Mouse (Mus musculus): ENCODE results near the gene Get4. TPM values are rescaled to one million over a fixed set of nuclear protein-coding genes. Genes with fewer than 3 reads are reported as not detected.

Get4 gene
- polyA plus RNA-seq, 1 experiment from 2014 or later = 109 TPM

GRCm38 (mm10) chr5:139228318-139228717 lies 23.8 kb upstream of the Get4 start:
- Histone ChIP-seq H3K9me3 (ENCODE audit: control insufficient read depth, low read length) (no peaks in the 10 kb centered on the region), H3K9ac (replicated peaks; ENCODE audit: low read depth, low read length) (no peak overlapping the region), H3K27ac (ENCODE audit: low read depth, low read length) (no peak overlapping the region), H3K4me2 (ENCODE audit: low read depth, low read length) (no peak overlapping the region), H3K4me3 (ENCODE audit: low read depth, low read length) (no peak overlapping the region), H3K36me3 (ENCODE audit: control insufficient read depth, insufficient read depth, low read length) (peaks cover 68% of the 10 kb centered on the region), H3K27me3 (ENCODE audit: control insufficient read depth, insufficient read depth, low read length) (no peaks in the 10 kb centered on the region), H3K4me1 (ENCODE audit: control insufficient read depth, insufficient read depth, low read length) (no peaks in the 10 kb centered on the region)
- WGBS = 95% methylated on average over 3 of the region's 3 CpGs
- no peak for ATAC-seq (ENCODE audit: low read depth)

- Histone ChIP-seq H3K4me3 (ENCODE audit: low read depth, low read length) (no peak overlapping the region), H3K27me3 (ENCODE audit: control insufficient read depth, insufficient read depth, low read length) (no peaks in the 10 kb centered on the region), H3K9me3 (ENCODE audit: control insufficient read depth, low read length) (no peaks in the 10 kb centered on the region), H3K4me1 (ENCODE audit: control insufficient read depth, insufficient read depth, low read length) (no peaks in the 10 kb centered on the region), H3K27ac (ENCODE audit: low read depth, low read length) (no peak overlapping the region), H3K36me3 (ENCODE audit: control insufficient read depth, insufficient read depth, low read length) (peaks cover 65% of the 10 kb centered on the region), H3K4me2 (ENCODE audit: low read depth, low read length) (no peak overlapping the region), H3K9ac (replicated peaks; ENCODE audit: low read depth, low read length) (no peak overlapping the region)
- 96% methylated on average over 3 of the region's 3 CpGs for WGBS
- no peak for ATAC-seq (ENCODE audit: low read depth)
Measured at GRCm38 (mm10) chr5:139229716-139230115, 22.4 kb upstream of the Get4 start.

GRCm38 (mm10) chr5:139232083-139232482 lies 20.0 kb upstream of the Get4 start:
- H3K36me3 ChIP-seq (ENCODE audit: control insufficient read depth, insufficient read depth, low read length) = peaks cover 61% of the 10 kb centered on the region
- no peak overlapping the region for H3K9ac ChIP-seq (replicated peaks; ENCODE audit: low read depth, low read length)
- H3K27ac ChIP-seq (ENCODE audit: low read depth, low read length) = no peak overlapping the region
- H3K27me3 ChIP-seq (ENCODE audit: control insufficient read depth, insufficient read depth, low read length) = no peaks in the 10 kb centered on the region
- 81% methylated on average over 3 of the region's 3 CpGs for WGBS
- no peak for ATAC-seq (ENCODE audit: low read depth)
- no peak overlapping the region for H3K4me3 ChIP-seq (ENCODE audit: low read depth, low read length)
- H3K4me1 ChIP-seq (ENCODE audit: control insufficient read depth, insufficient read depth, low read length) = no peaks in the 10 kb centered on the region
- no peaks in the 10 kb centered on the region for H3K9me3 ChIP-seq (ENCODE audit: control insufficient read depth, low read length)
- H3K4me2 ChIP-seq (ENCODE audit: low read depth, low read length) = no peak overlapping the region

- 96% methylated on average over 4 of the region's 4 CpGs for WGBS
- no peak overlapping the region for H3K27ac ChIP-seq (ENCODE audit: low read depth, low read length)
- no peak for ATAC-seq (ENCODE audit: low read depth)
- peaks cover 68% of the 10 kb centered on the region for H3K36me3 ChIP-seq (ENCODE audit: control insufficient read depth, insufficient read depth, low read length)
- H3K9me3 ChIP-seq (ENCODE audit: control insufficient read depth, low read length) = no peaks in the 10 kb centered on the region
- H3K4me1 ChIP-seq (ENCODE audit: control insufficient read depth, insufficient read depth, low read length) = no peaks in the 10 kb centered on the region
- no peak overlapping the region for H3K9ac ChIP-seq (replicated peaks; ENCODE audit: low read depth, low read length)
- no peak overlapping the region for H3K4me3 ChIP-seq (ENCODE audit: low read depth, low read length)
- no peaks in the 10 kb centered on the region for H3K27me3 ChIP-seq (ENCODE audit: control insufficient read depth, insufficient read depth, low read length)
- no peak overlapping the region for H3K4me2 ChIP-seq (ENCODE audit: low read depth, low read length)
Measured at GRCm38 (mm10) chr5:139234423-139234822, 17.7 kb upstream of the Get4 start.

- no peak overlapping the region for H3K9ac ChIP-seq (replicated peaks; ENCODE audit: low read depth, low read length)
- peaks cover 75% of the 10 kb centered on the region for H3K36me3 ChIP-seq (ENCODE audit: control insufficient read depth, insufficient read depth, low read length)
- WGBS = 91% methylated on average over 4 of the region's 4 CpGs
Measured at GRCm38 (mm10) chr5:139237436-139237835, 14.7 kb upstream of the Get4 start.

GRCm38 (mm10) chr5:139241022-139241761 lies 10.9 kb upstream of the Get4 start:
- H3K27ac ChIP-seq (ENCODE audit: low read depth, low read length) = no peak overlapping the region
- no peaks in the 10 kb centered on the region for H3K4me1 ChIP-seq (ENCODE audit: control insufficient read depth, insufficient read depth, low read length)
- WGBS = 94% methylated on average over 15 of the region's 15 CpGs
- no peak overlapping the region for H3K9ac ChIP-seq (replicated peaks; ENCODE audit: low read depth, low read length)
- peaks cover 79% of the 10 kb centered on the region for H3K36me3 ChIP-seq (ENCODE audit: control insufficient read depth, insufficient read depth, low read length)
- H3K4me2 ChIP-seq (ENCODE audit: low read depth, low read length) = no peak overlapping the region
- H3K4me3 ChIP-seq (ENCODE audit: low read depth, low read length) = no peak overlapping the region
- no peaks in the 10 kb centered on the region for H3K27me3 ChIP-seq (ENCODE audit: control insufficient read depth, insufficient read depth, low read length)
- no peaks in the 10 kb centered on the region for H3K9me3 ChIP-seq (ENCODE audit: control insufficient read depth, low read length)
- ATAC-seq (ENCODE audit: low read depth) = no peak

More at GRCm38 (mm10) chr5:139237436-139237835, 14.7 kb upstream of the Get4 start:
- no peak overlapping the region for H3K27ac ChIP-seq (ENCODE audit: low read depth, low read length)
- H3K4me1 ChIP-seq (ENCODE audit: control insufficient read depth, insufficient read depth, low read length) = no peaks in the 10 kb centered on the region
- H3K4me2 ChIP-seq (ENCODE audit: low read depth, low read length) = no peak overlapping the region
- no peak overlapping the region for H3K4me3 ChIP-seq (ENCODE audit: low read depth, low read length)
- no peaks in the 10 kb centered on the region for H3K27me3 ChIP-seq (ENCODE audit: control insufficient read depth, insufficient read depth, low read length)
- ATAC-seq (ENCODE audit: low read depth) = no peak
- H3K9me3 ChIP-seq (ENCODE audit: control insufficient read depth, low read length) = no peaks in the 10 kb centered on the region

GRCm38 (mm10) chr5:139243384-139243783 lies 8.7 kb upstream of the Get4 start:
- Histone ChIP-seq H3K27ac (ENCODE audit: low read depth, low read length) (no peak overlapping the region), H3K4me3 (ENCODE audit: low read depth, low read length) (no peak overlapping the region), H3K4me1 (ENCODE audit: control insufficient read depth, insufficient read depth, low read length) (no peaks in the 10 kb centered on the region), H3K27me3 (ENCODE audit: control insufficient read depth, insufficient read depth, low read length) (no peaks in the 10 kb centered on the region), H3K4me2 (ENCODE audit: low read depth, low read length) (no peak overlapping the region), H3K36me3 (ENCODE audit: control insufficient read depth, insufficient read depth, low read length) (peaks cover 78% of the 10 kb centered on the region), H3K9ac (replicated peaks; ENCODE audit: low read depth, low read length) (no peak overlapping the region), H3K9me3 (ENCODE audit: control insufficient read depth, low read length) (no peaks in the 10 kb centered on the region)
- WGBS = 74% methylated on average over 1 of the region's 1 CpGs
- ATAC-seq (ENCODE audit: low read depth) = no peak

- Histone ChIP-seq H3K27me3 (ENCODE audit: control insufficient read depth, insufficient read depth, low read length) (no peaks in the 10 kb centered on the region), H3K4me1 (ENCODE audit: control insufficient read depth, insufficient read depth, low read length) (no peaks in the 10 kb centered on the region), H3K9me3 (ENCODE audit: control insufficient read depth, low read length) (no peaks in the 10 kb centered on the region), H3K27ac (ENCODE audit: low read depth, low read length) (no peak overlapping the region), H3K9ac (replicated peaks; ENCODE audit: low read depth, low read length) (no peak overlapping the region), H3K4me2 (ENCODE audit: low read depth, low read length) (no peak overlapping the region), H3K36me3 (ENCODE audit: control insufficient read depth, insufficient read depth, low read length) (peaks cover 59% of the 10 kb centered on the region), H3K4me3 (ENCODE audit: low read depth, low read length) (no peak overlapping the region)
- 98% methylated on average over 3 of the region's 3 CpGs for WGBS
- ATAC-seq (ENCODE audit: low read depth) = no peak
Measured at GRCm38 (mm10) chr5:139247767-139248166, 4.4 kb upstream of the Get4 start.

- H3K9me3 ChIP-seq (ENCODE audit: control insufficient read depth, low read length) = no peaks in the 10 kb centered on the region
- H3K27ac ChIP-seq (ENCODE audit: low read depth, low read length) = no peak overlapping the region
- H3K9ac ChIP-seq (replicated peaks; ENCODE audit: low read depth, low read length) = no peak overlapping the region
- H3K4me1 ChIP-seq (ENCODE audit: control insufficient read depth, insufficient read depth, low read length) = peaks cover 8% of the 10 kb centered on the region
- no peak for ATAC-seq (ENCODE audit: low read depth)
- no peak overlapping the region for H3K4me2 ChIP-seq (ENCODE audit: low read depth, low read length)
- no peak overlapping the region for H3K4me3 ChIP-seq (ENCODE audit: low read depth, low read length)
- WGBS = 88% methylated on average over 3 of the region's 3 CpGs
- peaks cover 51% of the 10 kb centered on the region for H3K36me3 ChIP-seq (ENCODE audit: control insufficient read depth, insufficient read depth, low read length)
- no peaks in the 10 kb centered on the region for H3K27me3 ChIP-seq (ENCODE audit: control insufficient read depth, insufficient read depth, low read length)
Measured at GRCm38 (mm10) chr5:139248846-139249245, 3.3 kb upstream of the Get4 start.
